Mouse (Mus musculus): ENCODE results near the gene Nfrkb. TPM values are rescaled to one million over a fixed set of nuclear protein-coding genes. Genes with fewer than 3 reads are reported as not detected.

Nfrkb gene
- polyA plus RNA-seq, 1 experiment from 2014 or later: 25.4 TPM

GRCm38 (mm10) chr9:31433431-31433830 lies 47.4 kb downstream of the Nfrkb start:
- 95% methylated on average over 3 of the region's 3 CpGs for WGBS
- Histone ChIP-seq H3K4me3 (no peak overlapping the region), H3K4me1 (replicated peaks) (0 out of 2 replicates have a peak, but pooled peaks cover 3% of the 10 kb centered on the region)

GRCm38 (mm10) chr9:31435415-31435814 lies 49.4 kb downstream of the Nfrkb start:
- no peak overlapping the region for H3K27ac ChIP-seq
- no peaks in the 10 kb centered on the region for H3K36me3 ChIP-seq
- DNase-seq (ENCODE audit: low spot score): no peak
- WGBS: 92% methylated on average over 8 of the region's 8 CpGs
- no peaks in the 10 kb centered on the region for H3K9me3 ChIP-seq
- 0 out of 2 replicates have a peak, but pooled peaks cover 3% of the 10 kb centered on the region for H3K4me1 ChIP-seq (replicated peaks)
- H3K27me3 ChIP-seq (ENCODE audit: insufficient read depth, poor library complexity, severe bottlenecking): no peaks in the 10 kb centered on the region
- no peak overlapping the region for H3K4me3 ChIP-seq

More at GRCm38 (mm10) chr9:31433431-31433830, 47.4 kb downstream of the Nfrkb start:
- H3K27me3 ChIP-seq (ENCODE audit: insufficient read depth, poor library complexity, severe bottlenecking): no peaks in the 10 kb centered on the region
- DNase-seq (ENCODE audit: low spot score): no peak
- no peaks in the 10 kb centered on the region for H3K9me3 ChIP-seq
- no peak overlapping the region for H3K27ac ChIP-seq
- no peaks in the 10 kb centered on the region for H3K36me3 ChIP-seq

DNA sequence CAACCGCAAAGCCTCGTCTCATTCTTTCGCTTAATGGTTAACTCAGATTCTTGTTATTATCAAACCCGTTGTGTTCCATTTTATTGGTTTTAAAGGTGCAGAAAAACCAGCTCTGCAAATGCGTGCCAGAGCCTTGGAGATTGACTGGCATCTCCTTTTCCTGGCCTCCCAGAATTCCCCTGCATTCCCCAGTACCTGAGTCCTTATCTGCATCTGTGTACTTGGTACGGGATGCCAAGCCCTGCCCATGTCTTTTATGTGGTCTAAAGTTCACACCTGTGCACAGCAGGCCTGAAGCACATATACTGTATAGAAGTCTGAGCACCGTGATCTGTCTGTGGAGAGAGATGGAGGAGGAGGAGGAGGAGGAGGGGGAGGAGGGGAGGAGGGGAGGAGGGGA lies 51.9 kb downstream of the Nfrkb start:
- no peak overlapping the region for H3K27ac ChIP-seq
- no peaks in the 10 kb centered on the region for H3K36me3 ChIP-seq
- 89% methylated on average over 7 of the region's 7 CpGs for WGBS
- H3K27me3 ChIP-seq (ENCODE audit: insufficient read depth, poor library complexity, severe bottlenecking): no peaks in the 10 kb centered on the region
- no peak overlapping the region for H3K4me3 ChIP-seq
- H3K9me3 ChIP-seq: no peaks in the 10 kb centered on the region
- H3K4me1 ChIP-seq (replicated peaks): no peaks in the 10 kb centered on the region
- no peak for DNase-seq (ENCODE audit: low spot score)

DNA sequence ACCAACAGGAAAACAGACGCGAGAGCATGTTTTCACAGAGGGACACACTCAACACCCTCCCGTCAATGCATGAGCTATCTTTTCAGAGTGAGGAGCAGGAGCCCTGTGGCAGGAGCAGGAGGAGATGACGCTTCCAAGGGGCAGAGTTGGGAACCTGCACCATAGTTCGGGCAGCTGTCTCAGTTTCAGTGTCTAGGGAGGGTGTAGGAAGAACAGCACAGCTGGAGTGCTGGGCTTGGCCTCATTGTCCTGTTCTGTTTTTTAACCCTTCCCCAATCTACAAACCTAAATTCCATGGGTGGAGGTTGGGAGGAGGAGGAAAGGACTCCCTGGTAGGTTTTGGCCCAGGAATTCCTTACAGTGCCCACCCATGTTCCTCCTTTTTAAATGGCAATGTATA lies 52.8 kb downstream of the Nfrkb start:
- 62% methylated on average over 5 of the region's 5 CpGs for WGBS

DNA sequence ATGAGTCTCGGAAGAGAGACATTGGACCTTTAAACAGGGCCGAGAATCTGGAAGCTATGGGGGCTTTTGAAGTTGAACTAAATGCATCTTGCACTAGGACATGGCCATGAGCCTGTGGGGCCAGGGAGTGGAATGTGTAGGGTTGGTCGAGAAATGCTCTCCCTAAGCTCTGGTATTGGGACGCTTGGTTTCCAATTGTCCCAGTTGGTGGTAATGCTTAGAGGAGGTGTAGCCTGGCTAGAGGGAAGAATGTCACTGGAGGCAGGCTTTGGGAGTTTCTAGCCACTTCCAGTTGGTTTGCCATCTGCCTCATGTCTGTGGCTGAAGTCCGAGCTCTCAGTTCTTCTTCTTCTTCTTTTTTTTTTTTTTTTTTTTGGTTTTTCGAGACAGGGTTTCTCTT lies 53.3 kb downstream of the Nfrkb start:
- WGBS: 79% methylated on average over 6 of the region's 6 CpGs
- Histone ChIP-seq H3K27me3 (ENCODE audit: insufficient read depth, poor library complexity, severe bottlenecking) (no peaks in the 10 kb centered on the region), H3K4me3 (no peak overlapping the region), H3K4me1 (replicated peaks) (no peaks in the 10 kb centered on the region), H3K9me3 (no peaks in the 10 kb centered on the region), H3K36me3 (no peaks in the 10 kb centered on the region), H3K27ac (no peak overlapping the region)
- DNase-seq (ENCODE audit: low spot score): no peak

More for the DNA sequence above, 52.8 kb downstream of the Nfrkb start:
- Histone ChIP-seq H3K4me1 (replicated peaks) (no peaks in the 10 kb centered on the region), H3K9me3 (no peaks in the 10 kb centered on the region), H3K36me3 (no peaks in the 10 kb centered on the region), H3K27me3 (ENCODE audit: insufficient read depth, poor library complexity, severe bottlenecking) (no peaks in the 10 kb centered on the region), H3K4me3 (no peak overlapping the region), H3K27ac (no peak overlapping the region)
- DNase-seq (ENCODE audit: low spot score): no peak

- H3K4me1 ChIP-seq (replicated peaks): no peaks in the 10 kb centered on the region
- DNase-seq (ENCODE audit: low spot score): no peak
- no peak overlapping the region for H3K4me3 ChIP-seq
- no peak overlapping the region for H3K27ac ChIP-seq
- H3K36me3 ChIP-seq: no peaks in the 10 kb centered on the region
- WGBS: 87% methylated on average over 5 of the region's 5 CpGs
- H3K9me3 ChIP-seq: no peaks in the 10 kb centered on the region
- no peaks in the 10 kb centered on the region for H3K27me3 ChIP-seq (ENCODE audit: insufficient read depth, poor library complexity, severe bottlenecking)
Measured at GRCm38 (mm10) chr9:31440366-31440765, 54.4 kb downstream of the Nfrkb start.

- H3K4me3 ChIP-seq: no peak overlapping the region
- no peaks in the 10 kb centered on the region for H3K9me3 ChIP-seq
- H3K27me3 ChIP-seq (ENCODE audit: insufficient read depth, poor library complexity, severe bottlenecking): no peaks in the 10 kb centered on the region
- WGBS: 81% methylated on average over 3 of the region's 3 CpGs
- no peaks in the 10 kb centered on the region for H3K36me3 ChIP-seq
- DNase-seq (ENCODE audit: low spot score): no peak
- H3K4me1 ChIP-seq (replicated peaks): no peaks in the 10 kb centered on the region
- H3K27ac ChIP-seq: no peak overlapping the region
Measured at GRCm38 (mm10) chr9:31441487-31441886, 55.5 kb downstream of the Nfrkb start.

- 78% methylated on average over 8 of the region's 8 CpGs for WGBS
- no peak overlapping the region for H3K4me3 ChIP-seq
- H3K4me1 ChIP-seq (replicated peaks): no peaks in the 10 kb centered on the region
Measured at GRCm38 (mm10) chr9:31444236-31444635, 58.2 kb downstream of the Nfrkb start.

DNA sequence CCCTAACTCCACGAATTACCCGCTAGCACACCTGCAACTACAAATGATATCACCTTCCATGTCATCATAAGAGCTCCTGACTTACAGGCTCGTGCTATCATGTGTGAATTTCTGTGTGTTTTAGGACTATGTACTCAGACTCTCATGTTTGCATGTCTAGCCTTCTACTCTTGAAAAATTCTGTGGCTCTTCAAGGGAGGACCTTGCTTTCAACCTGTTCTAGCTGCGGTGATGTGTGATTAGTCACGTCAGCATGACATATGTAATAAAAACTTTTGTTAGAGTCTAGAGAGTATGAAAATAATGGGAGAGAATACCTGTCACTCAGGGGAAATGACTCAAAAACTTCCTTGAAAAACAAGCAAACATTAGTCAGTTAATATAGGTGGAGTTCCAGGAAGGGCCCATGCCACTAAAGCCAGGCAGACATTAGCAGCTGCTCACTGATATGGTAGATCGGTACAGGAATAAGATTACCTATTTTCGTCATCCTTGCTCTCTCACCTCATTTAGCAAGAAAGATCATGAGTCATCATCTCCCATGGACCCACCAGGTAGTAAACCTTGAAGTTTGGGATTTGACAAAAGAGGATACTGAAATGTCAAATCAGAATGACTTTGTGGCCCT lies 63.3 kb downstream of the Nfrkb start:
- Histone ChIP-seq H3K4me1 (replicated peaks) (no peaks in the 10 kb centered on the region), H3K4me3 (no peak overlapping the region), H3K36me3 (no peaks in the 10 kb centered on the region), H3K27me3 (ENCODE audit: insufficient read depth, poor library complexity, severe bottlenecking) (no peaks in the 10 kb centered on the region), H3K9me3 (no peaks in the 10 kb centered on the region), H3K27ac (no peak overlapping the region)
- DNase-seq (ENCODE audit: low spot score): no peak
- 92% methylated on average over 7 of the region's 7 CpGs for WGBS

More at GRCm38 (mm10) chr9:31444236-31444635, 58.2 kb downstream of the Nfrkb start:
- Histone ChIP-seq H3K27me3 (ENCODE audit: insufficient read depth, poor library complexity, severe bottlenecking) (no peaks in the 10 kb centered on the region), H3K36me3 (no peaks in the 10 kb centered on the region), H3K27ac (no peak overlapping the region), H3K9me3 (no peaks in the 10 kb centered on the region)
- DNase-seq (ENCODE audit: low spot score): no peak

GRCm38 (mm10) chr9:31452166-31452565 lies 66.2 kb downstream of the Nfrkb start:
- no peak overlapping the region for H3K4me3 ChIP-seq
- H3K27me3 ChIP-seq (ENCODE audit: insufficient read depth, poor library complexity, severe bottlenecking): no peaks in the 10 kb centered on the region
- H3K9me3 ChIP-seq: no peaks in the 10 kb centered on the region
- H3K4me1 ChIP-seq (replicated peaks): no peaks in the 10 kb centered on the region
- H3K27ac ChIP-seq: no peak overlapping the region
- WGBS: 76% methylated on average over 10 of the region's 10 CpGs
- no peak for DNase-seq (ENCODE audit: low spot score)
- no peaks in the 10 kb centered on the region for H3K36me3 ChIP-seq

DNA sequence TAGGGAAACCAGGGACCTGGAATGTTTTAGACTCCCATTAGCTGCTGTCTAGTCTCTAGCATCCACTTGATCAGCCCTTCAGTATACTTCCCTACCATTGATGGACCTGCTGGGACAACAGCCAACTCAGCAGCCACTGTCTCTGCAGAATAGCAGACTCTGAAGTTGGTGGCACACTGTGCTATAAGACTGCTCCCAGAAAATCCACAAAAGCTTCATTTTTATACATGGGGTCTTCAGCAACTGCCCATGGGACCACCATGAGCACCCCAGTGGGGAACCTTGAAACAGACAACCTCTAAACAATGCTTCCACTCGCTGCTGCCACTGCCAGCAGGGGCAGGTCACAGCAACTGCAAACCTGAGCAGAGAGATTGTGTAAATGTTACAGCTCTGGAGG lies 68.4 kb downstream of the Nfrkb start:
- no peaks in the 10 kb centered on the region for H3K9me3 ChIP-seq
- WGBS: 51% methylated on average over 1 of the region's 1 CpGs

DNA sequence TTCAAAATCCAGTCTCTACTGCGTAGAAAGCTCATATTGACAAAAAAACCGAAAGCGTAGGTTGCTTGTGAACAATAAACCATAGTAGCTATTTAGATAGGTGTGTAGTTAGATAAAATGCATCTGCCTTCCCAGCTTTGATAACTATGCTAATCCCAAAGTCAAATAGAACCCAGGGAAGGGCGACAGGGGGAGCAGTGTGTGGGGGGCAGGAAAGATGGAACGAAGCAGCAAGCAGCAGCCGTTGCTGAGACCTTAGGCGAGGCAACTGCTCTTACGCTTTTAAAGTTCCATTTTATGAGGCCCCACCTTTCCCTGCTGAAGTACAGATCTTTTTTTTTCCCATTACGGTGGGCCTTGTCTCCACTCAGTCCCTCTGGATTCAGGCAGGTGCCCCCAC lies 77.2 kb downstream of the Nfrkb start:
- WGBS: 53% methylated on average over 9 of the region's 9 CpGs
- DNase-seq (ENCODE audit: low spot score): no peak
- no peak overlapping the region for H3K27ac ChIP-seq
- no peaks in the 10 kb centered on the region for H3K36me3 ChIP-seq
- peaks cover 10% of the 10 kb centered on the region for H3K4me1 ChIP-seq (replicated peaks)
- H3K9me3 ChIP-seq: no peaks in the 10 kb centered on the region
- H3K4me3 ChIP-seq: no peak overlapping the region
- H3K27me3 ChIP-seq (ENCODE audit: insufficient read depth, poor library complexity, severe bottlenecking): peaks cover 39% of the 10 kb centered on the region

More for the DNA sequence above, 68.4 kb downstream of the Nfrkb start:
- no peak for DNase-seq (ENCODE audit: low spot score)
- Histone ChIP-seq H3K36me3 (no peaks in the 10 kb centered on the region), H3K27ac (no peak overlapping the region), H3K4me1 (replicated peaks) (no peaks in the 10 kb centered on the region), H3K4me3 (no peak overlapping the region), H3K27me3 (ENCODE audit: insufficient read depth, poor library complexity, severe bottlenecking) (no peaks in the 10 kb centered on the region)

DNA sequence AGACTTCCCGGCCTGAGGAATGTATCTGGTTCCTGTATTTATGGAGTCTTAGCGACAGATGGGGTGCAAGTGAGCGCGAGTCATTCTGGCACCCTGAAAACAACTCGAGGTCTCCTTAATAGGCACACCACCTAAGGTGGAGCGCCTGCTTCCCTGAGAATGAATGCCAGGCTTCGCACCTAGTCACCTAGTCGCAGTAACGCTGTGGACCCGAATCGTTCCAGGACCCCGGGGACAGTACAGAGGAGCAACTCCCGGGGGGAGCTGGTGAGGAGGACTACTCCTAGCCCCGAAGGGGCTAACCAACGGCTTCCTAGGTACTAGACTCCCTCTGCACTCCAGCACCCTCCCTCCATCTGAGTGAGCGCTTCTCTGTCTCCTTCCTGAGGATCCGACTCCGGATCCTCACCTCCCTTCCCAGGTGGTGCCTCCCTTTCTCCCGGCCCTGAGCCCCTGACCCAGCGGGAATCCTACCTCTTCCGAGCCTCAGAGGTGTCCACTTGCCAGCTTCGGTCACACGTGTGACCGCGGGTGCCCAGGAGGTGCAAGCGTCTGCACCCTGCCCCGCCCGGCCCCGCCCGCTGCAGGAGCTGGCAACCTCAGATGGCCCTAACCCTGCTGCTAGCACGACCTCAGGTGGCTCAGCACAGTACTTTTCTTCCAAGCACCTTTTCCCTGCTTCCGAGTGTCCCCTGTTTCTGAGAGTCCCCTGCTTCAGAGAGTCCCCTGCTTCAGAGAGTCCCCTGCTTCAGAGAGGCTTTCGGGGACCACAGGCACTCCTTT lies 77.9 kb downstream of the Nfrkb start, which contains the start of gene Tmem45b:
TSS of gene Tmem45b (minus strand) at position 771 of the 783 bp plus-strand sequence.
- WGBS: 8% methylated on average over 33 of the region's 33 CpGs
- Histone ChIP-seq H3K27ac (no peak within 1 kb of the TSS), H3K27me3 (ENCODE audit: insufficient read depth, poor library complexity, severe bottlenecking) (peaks cover 39% of the 10 kb centered on the region), H3K9me3 (no peaks in the 10 kb centered on the region), H3K36me3 (no peaks in the 10 kb centered on the region), H3K4me1 (replicated peaks) (peaks cover 10% of the 10 kb centered on the region), H3K4me3 (peak within 1 kb of the TSS; percentile 40)
- DNase-seq (ENCODE audit: low spot score): no peak
